Mouse (Mus musculus) megakaryocyte-erythroid progenitor cell, adult 5-6 weeks (primary cell): ENCODE data around the gene Ccnyl1. TPM values are rescaled to one million over a fixed set of nuclear protein-coding genes. Genes with fewer than 3 reads are reported as not detected.
A peak's percentile ranks its signal among the peaks of the same experiment; 100 is the strongest.

Experiments used
- ATAC-seq: replicated peaks from 2 replicates; pipeline ENCODE4 v1.8.0; 2016; ENCODE audit warnings: mild to moderate bottlenecking, inconsistent platforms; ENCODE audit not compliant: severe bottlenecking, poor library complexity, low FRiP score, low TSS enrichment
- total RNA-seq, 2 experiments: library from RNA; stranded (forward) in 1 of 2; stranded (reverse) in 1 of 2; fragments of 200-1000, 215-1000 nt in 1 of 2; fragments of >200 nt in 1 of 2; fragmentation: Nextera tagmentation in 1 of 2; gene quantifications; 2 replicates each; pipeline ENCODE4 v1.2.3; 2014 to 2017

Gene Ccnyl1
- total RNA-seq, 2 experiments from 2014 or later, result 1.8 to 5.0 TPM

DNA sequence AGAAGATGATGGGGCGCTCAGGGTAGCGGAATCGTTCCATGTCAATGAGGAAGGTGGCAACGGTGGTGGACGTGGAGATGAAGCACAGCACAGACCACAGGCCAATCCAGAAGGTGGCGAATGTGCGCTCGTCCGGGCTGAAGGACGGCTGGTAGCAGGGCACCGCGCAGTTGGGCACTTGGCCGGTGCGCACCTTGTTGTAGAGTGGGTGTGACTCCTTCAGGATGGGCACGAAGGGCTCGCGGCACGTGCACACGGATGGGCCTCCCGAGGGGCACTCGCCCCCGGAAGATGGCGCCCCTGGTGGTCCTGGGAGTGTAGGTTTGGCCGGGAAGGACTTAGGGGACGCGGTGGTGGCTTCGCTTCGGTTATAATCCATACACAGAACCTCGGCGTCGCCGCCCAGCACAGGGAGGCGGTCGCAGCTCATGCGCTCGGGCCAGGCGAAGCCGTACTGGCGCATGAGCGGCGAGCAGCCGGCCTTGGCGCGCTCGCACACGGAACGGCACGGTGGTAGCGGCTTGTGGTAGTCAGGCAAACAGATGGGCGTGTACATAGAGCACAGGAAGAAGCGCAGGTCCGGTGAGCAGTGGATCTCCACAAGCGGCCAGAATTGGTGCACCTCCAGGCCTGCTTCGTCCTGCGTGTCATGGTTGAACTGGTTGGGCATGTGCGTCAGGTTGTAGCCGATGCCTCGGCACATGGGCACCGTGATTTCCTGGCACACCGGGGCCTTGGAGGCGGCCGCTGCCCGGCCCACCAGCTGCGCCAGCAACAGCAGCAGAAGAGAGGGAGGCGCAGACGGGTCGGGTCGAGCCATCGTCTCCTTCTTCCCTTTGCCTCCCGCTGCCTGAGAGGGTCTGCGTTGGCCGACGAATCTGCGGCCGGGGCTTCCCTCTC lies 45.8 kb downstream of the Ccnyl1 start:
- ATAC-seq, result peak; percentile 10; the same call in 1 of the 2 replicates

- no peak for ATAC-seq
These were observed 46.6 kb downstream of the Ccnyl1 start for GRCm38 (mm10) chr1:64736681-64737501.

- peak; percentile 75 for ATAC-seq
These were observed 47.4 kb downstream of the Ccnyl1 start, which contains the start of gene Fzd5 for GRCm38 (mm10) chr1:64737502-64738179. TSS of gene Fzd5 (minus strand) at chr1:64737751.

- ATAC-seq, result peak; percentile 21
These were observed 47.9 kb downstream of the Ccnyl1 start for GRCm38 (mm10) chr1:64738180-64738555.

DNA sequence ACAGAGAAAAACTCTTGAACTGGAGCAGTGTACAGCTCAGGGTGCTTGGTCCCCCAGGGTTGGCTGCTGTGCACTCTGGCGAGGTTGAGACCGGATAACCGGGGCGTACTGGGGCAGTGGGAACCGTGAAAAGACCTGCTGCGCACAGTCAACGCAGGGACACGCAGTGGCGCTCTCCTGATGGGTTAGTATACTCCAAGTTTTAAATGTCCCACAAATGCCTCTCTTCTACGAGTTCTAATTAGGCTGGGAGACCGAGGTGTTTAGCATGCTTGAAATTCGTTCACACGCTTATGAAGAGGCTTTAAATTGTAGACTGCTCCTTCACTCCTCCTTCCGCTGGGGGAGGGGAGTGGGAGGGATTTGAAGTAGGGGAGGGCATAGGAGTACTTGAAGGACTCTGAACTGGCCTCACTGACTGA lies 48.4 kb downstream of the Ccnyl1 start:
- ATAC-seq, result peak; percentile 39

DNA sequence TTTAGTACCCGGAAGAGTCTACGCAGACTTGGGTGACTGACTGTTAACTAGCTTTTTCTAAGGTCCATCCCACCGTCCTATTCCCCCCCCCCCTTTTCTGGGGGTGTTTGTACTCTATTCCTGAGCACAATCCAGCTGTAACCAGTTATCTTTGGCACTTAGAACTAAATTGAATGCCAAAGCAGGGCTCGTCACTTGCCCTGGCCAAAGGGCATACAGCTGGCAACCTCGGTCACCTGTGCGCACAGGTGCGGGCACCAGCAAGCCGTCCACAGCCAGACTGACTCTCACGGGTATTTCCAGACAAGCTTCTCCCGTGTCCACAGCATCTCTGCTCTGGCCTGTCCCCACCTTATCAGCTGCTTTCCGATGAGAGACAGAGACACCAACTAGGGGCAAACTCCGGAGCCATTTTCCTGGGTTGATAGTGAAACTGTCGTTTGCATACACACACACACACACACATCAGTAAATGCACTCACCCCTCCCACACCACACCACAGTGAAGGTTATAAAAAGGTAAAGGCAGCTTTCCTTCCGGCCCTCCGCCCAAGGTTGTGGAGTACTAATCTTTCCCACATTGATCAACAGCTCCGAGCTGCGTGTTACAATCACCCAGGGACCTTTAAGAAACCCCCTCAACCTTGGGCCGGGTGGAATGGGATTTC lies 52.6 kb downstream of the Ccnyl1 start:
- ATAC-seq, result no peak

DNA sequence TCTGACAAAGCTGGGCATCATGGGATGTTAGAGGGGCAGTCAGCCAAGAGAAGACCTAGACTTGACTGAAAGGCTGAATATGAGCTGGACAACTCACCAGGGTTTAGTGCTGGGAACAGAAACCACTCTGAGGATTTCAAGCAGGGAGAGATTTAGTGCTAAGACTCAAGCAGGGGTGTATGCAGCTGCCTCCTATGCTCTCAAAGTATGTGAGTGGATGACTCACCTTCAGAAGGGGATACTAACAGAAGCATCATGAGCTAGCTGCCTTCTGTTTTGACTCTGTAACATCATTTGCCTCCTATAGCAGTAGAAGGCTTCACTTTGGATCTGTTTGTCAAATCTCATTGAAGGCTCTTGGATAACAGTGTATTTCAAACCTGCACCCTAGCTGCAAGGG lies 54.4 kb downstream of the Ccnyl1 start:
- no peak for ATAC-seq

DNA sequence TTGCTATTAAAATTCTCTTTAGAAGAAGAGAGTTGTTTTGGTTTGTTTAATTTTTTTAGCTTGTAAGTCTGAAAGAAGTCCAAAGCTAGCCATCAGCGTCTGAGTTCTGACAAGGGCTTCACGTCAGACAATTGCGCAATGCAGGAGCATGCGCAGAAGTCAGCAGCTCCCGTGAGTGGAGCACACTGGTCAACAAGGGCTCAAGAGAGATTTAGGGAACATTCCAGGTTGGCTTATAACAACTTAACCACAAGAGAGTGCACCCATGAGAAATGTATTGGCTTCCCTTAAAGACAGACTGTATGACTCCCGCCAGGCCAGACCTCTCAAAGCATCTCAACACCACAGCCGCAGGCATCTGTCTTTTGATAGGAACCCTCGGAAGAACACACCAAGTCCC lies 62.9 kb downstream of the Ccnyl1 start:
- ATAC-seq, result 0 out of 2 replicates have a peak, but pooled peaks have one; percentile 11

GRCm38 (mm10) chr1:64753668-64754067 lies 63.4 kb downstream of the Ccnyl1 start:
- ATAC-seq, result 0 out of 2 replicates have a peak, but pooled peaks have one; percentile 20

DNA sequence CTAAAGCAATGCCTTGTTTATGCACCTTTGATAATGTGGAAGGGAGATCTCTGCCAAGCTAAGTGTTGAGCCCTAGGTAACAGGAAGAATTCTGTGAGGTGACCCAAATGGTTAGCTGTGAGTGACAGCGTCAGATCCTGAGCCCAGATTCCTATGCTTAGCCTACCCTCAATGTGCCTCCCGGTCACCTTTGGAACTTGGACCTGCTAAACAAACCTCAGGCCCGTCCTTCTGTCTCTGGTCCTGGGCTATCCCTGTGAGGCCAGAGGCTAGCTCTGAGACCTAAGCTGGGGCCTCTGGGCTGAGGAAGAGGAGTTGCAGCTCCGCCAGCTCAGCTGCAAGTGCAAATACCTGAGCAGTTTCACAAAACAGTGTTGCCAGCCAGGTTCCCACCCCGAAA lies 64.4 kb downstream of the Ccnyl1 start:
- ATAC-seq, result no peak

GRCm38 (mm10) chr1:64755971-64756639 lies 65.8 kb downstream of the Ccnyl1 start:
- peak; percentile 80; the same call in 1 of the 2 replicates for ATAC-seq

DNA sequence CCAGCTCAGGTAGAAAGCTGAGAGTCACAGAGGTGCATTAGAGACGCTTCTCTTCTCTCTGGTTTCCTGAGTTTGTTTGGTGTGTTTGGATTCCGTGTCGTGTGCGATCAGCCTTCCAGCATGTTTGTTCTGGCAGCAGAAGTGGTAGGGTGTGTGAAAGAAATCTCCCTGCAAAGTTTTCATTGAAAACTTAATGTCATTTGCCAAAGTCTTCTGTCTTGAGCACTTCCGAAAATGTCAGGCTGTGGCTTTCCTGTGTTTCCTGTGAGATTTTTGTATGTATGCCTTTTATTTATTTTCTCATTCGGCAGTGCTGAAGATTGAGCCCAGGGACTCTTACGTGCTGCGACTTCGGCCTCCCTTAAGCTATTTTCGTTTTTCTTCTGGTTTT lies 66.4 kb downstream of the Ccnyl1 start:
- no peak for ATAC-seq

DNA sequence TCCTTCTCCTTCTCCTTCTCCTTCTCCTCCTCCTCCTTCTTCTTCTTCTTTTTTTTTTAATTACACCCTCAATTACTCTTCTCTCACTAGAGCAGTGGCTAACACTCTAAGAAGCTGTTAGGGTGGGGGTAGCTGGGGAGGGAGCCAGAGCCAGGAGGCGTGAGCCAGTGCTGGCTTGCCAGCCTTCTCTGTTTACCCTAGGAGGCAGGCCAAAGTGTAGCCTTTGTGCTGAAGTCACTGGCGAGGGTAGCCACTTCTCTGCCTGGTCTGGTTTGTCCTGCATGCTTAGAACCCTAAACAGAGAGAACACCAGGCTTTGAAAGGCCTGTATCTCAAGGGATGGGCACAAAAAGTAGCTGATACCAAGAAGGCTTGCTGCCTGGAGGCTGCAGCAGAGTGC lies 67.0 kb downstream of the Ccnyl1 start:
- 0 out of 2 replicates have a peak, but pooled peaks have one; percentile 16 for ATAC-seq

- ATAC-seq, result no peak
These were observed 67.5 kb downstream of the Ccnyl1 start for GRCm38 (mm10) chr1:64757766-64758165.

GRCm38 (mm10) chr1:64761646-64762045 lies 71.4 kb downstream of the Ccnyl1 start:
- no peak for ATAC-seq

DNA sequence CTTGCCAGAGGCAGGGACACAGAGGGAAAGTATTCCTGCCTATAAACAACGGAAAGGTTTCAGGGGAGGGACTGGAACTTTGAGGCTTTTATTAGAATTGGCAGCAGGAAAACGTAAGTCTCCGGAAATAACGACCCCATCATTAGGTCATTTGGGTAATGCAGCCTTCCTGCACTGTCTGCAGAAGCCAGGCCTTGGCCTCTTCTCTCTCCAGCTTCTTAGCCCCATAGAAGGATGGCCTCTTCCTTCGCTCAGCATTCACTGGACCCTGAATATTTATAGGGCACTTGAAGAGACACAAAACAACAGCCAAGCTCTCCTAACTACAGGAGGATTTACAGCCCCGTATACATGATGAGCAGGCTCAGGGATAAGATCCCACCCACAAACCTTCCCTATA lies 79.9 kb downstream of the Ccnyl1 start:
- no peak for ATAC-seq

DNA sequence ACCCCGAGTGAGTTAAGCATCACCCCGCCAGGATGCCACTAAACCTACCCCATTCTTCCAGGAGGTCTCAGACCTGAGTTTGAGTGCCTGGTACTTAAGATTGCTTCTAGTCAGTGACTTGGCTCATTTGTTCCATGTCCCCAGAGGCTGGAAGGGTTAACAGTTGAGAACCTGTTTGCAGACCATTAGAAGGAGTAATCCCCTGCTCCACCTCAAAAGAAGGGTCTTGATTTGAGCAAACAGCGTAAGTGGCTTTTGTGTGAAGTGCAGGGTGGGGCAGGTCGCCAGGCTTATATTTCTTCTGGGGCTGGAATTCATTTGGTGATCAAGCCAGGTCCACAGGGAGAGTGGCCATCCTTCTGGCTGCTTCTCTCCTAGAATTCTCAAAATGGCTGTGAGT lies 83.0 kb downstream of the Ccnyl1 start:
- ATAC-seq, result no peak
